Mouse (Mus musculus) myocyte (in vitro differentiated cells): Measurements from ENCODE around the gene Cyfip2.

Source experiments
- CEBPB ChIP-seq: IDR thresholded peaks from 2 replicates; pipeline ENCODE4 v1.6.1; 2011; ENCODE audit warnings: mild to moderate bottlenecking, moderate library complexity; ENCODE audit not compliant: poor library complexity, insufficient read depth, severe bottlenecking
- MAX ChIP-seq: IDR thresholded peaks from one replicate; pipeline ENCODE4 v1.6.1; 2011; ENCODE audit warnings: low read depth, mild to moderate bottlenecking, control low read depth
- POLR2A ChIP-seq: IDR thresholded peaks from one replicate; pipeline ENCODE4 v1.6.1; 2011; ENCODE audit warnings: low read depth, mild to moderate bottlenecking, control low read depth, moderate library complexity; ENCODE audit not compliant: insufficient read length
- POLR2AphosphoS2 ChIP-seq: IDR thresholded peaks from one replicate; pipeline ENCODE4 v1.6.1; 2011; ENCODE audit warnings: low read depth, control low read depth; ENCODE audit not compliant: insufficient read length
- SRF ChIP-seq: IDR thresholded peaks from one replicate; pipeline ENCODE4 v1.6.1; 2011; ENCODE audit warnings: low read depth; ENCODE audit not compliant: control insufficient read depth, insufficient read length
- TCF3 ChIP-seq: IDR thresholded peaks from one replicate; pipeline ENCODE4 v1.6.1; 2011; ENCODE audit warnings: low read depth, control low read depth; ENCODE audit not compliant: insufficient read length
- USF1 ChIP-seq: IDR thresholded peaks from one replicate; pipeline ENCODE4 v1.6.1; 2011; ENCODE audit warnings: low read depth, mild to moderate bottlenecking, control low read depth, moderate library complexity

DNA sequence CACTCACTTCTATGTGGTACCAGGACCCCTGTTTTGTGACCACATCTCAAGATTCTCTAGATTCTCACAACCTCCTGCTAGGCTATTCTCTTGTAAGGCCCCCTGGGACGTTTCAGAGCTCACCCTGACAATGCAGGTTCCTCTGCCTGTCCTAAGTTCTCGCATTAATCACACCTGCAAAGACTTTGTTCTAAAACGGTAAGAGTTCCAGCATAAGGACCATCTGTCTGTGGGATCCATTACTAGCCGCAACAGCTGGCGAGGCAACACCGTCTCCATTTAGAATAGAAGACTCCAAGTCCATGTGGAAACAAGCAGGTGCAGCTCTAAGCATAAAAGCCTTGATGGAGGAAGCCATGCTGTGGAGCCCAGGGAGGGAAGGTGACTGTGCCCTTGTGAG, 82.5 kb downstream of the Cyfip2 start:
- TF ChIP-seq POLR2A (no peak), USF1 (no peak), CEBPB (no peak), POLR2AphosphoS2 (no peak), MAX (no peak), SRF (no peak), TCF3 (no peak)
